ENCODE assay signal across 7 mouse cellular contexts in the genomic region with DNA sequence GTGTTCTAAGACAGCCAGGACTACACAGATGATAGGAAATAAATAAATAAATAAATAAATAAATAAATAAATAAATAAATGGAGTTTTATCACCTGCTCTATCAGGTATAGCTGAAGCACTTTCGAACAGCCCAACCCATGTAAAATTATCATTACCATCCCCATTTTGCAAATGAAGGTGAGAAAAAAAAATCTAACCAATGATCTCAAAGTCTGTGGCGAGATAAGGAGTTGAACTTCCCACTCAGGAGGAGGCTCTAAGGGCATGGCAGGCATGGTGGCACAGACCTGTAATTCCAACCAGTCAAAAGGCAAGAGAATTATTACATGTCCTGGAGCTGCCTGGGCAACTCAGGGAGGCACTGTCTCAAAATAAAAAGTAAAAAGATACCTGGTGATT.
"Had no signal": no experiment of that assay in that cellular context is flagged by ENCODE, and none has a peak within 500 bp of the region (broad histone marks: within the 10 kb centered on the region; RNA-seq: fewer than 3 reads in every experiment).

No protein-coding gene starts in this region.

- H3K27ac ChIP-seq: neural tube, embryonic 12.5 days; neural tube, embryonic 13.5 days; stomach, embryonic 15.5 days; stomach, postnatal 0 days had no signal

- H3K36me3 ChIP-seq: neural tube, embryonic 12.5 days; neural tube, embryonic 13.5 days; stomach, embryonic 15.5 days had no signal

- DNase-seq: right cerebral cortex, adult 18-20 months; right cerebral cortex, postnatal 25 days; thymus, adult 18-20 months had no signal

- H3K9me3 ChIP-seq: neural tube, embryonic 12.5 days; neural tube, embryonic 13.5 days; stomach, embryonic 15.5 days had no signal

- H3K4me3 ChIP-seq: neural tube, embryonic 12.5 days; neural tube, embryonic 13.5 days; stomach, embryonic 15.5 days had no signal

- H3K27me3 ChIP-seq: neural tube, embryonic 12.5 days; neural tube, embryonic 13.5 days; stomach, embryonic 15.5 days had no signal

- H3K4me2 ChIP-seq: neural tube, embryonic 12.5 days; neural tube, embryonic 13.5 days; stomach, embryonic 15.5 days had no signal

- H3K9ac ChIP-seq: neural tube, embryonic 12.5 days; neural tube, embryonic 13.5 days; stomach, embryonic 15.5 days had no signal
